Mouse (Mus musculus) ES-CJ7 (cell line): Measurements from ENCODE around the gene Mxi1.
A peak's percentile ranks its signal among the peaks of the same experiment; 100 is the strongest.

ENCODE experiments used
- DNase-seq: peaks from one replicate; pipeline ENCODE4 v3.0.0; 2011; ENCODE audit warnings: low read depth, low spot score

Mxi1 gene

DNA sequence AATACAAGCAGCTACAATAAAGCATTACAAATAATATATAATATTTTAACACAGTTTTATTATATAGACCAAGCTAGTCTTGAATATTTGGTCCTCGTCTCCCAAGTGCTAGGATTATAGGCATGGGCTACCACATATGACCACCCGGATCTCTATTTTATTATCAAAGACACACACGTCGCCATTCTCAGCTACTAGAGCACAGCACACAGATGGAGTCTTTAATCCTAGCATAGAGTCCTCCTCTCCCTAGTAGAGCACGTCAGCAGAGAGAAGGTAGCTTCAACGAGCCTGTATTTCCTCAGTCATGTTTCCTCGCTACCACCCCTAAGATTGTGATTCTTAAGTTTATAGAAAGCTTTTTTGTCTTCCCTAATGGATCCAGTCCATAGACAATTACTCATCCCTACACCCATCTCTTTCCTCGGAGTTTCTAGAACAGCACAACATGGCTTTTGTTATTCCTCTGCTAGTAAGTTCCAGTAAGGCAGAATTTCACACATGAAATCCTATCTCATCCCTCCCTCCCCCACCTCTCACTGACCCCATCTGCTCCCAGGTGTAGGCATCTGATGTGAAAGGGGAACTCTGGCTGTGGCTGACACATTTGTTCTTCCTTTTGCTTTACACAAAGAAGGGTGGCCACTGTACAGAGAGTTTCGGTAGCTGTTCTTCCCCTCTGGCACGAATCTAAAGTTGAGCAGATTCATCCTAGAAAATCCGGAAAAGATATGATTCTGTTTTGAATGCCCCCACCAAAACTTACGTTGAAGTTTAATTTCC, 87.3 kb downstream of the Mxi1 start:
- DNase-seq, result no peak

DNA sequence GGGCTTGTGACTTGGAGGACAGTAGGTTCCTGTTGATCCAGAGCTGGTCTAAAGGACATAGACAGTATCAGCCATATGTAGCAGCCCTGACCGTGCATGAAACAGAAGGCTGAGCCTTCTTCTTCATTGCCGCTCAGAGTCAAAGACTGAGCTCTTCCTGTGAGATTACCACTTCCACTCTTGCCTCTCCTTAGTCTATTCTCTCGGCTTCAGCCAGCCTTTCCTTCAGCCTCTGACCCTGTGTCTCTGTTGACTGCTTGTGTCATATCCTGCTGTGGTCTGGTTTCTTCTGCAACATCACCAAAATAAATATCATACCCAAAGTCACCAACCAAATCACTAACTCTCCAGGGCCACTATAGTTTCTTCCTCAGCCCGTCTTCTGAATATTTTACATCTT, 88.9 kb downstream of the Mxi1 start:
- no peak for DNase-seq

DNA sequence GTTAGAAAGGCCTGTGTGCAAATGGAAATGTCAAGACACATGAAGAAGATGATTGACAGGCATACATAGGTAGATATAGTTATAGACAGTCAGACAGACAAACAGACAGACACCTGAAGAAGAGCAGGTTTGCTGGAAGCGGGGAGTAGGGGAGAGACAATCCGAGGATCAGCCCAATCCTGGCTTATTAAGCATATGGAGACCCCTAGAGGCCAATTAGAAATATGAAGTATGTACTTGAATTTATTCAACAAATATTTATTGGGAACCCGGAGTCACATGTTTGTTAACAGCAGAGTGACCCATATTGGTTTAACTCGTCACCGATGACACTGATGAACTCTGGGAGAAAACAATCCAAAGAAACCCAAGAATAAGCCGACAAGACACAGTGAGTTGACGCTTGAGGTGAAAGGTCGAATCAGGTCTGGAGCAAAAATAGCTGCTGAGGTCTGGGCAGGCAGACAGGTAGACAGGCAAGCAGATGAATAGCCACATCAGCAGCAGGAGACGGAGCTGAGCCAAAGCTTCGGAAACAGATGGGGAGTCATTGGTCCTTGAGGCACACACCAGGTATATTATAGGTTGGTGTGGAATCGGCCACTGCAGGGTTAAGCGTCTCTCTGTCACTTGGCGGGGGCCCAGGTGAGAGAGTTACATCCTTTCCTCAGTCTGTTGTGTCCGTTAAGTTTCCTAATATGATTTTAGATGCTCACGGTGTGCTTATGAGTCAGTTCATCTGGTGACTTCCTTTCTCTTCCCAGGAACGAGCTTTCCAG, 90.2 kb downstream of the Mxi1 start:
- no peak for DNase-seq

DNA sequence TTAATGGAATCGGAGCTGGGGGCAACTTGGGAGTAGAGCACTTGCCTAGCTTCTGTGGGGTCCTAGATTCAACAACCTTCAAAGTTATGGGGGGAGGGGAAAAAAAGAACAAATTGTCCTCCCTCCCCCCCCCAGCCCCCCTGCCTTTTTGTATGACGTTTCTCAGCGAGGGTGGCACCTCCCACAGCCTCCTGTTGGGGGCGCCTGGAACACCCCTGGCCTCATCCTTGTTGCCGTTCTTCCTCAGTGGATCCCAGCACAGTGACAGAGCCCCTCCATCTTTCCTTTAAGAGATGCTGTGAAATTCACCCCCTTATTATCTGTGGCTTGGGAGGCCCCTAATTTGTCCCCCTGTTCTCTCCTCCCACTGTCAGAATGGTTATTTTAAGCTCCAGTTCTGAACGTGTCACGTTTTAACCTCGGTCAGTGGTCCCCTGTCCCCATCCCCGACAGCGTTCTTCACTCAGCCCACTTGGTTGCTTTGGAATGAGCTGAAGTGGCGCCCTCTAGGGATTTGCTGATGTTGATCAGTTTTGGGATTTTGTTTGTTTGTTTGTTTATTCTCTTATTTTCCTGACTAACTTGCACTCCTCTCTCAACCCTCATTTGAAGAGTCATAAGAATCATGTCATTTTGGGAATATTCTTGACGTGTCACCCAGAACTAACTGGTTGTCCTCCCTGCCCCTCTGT, 92.6 kb downstream of the Mxi1 start:
- DNase-seq, result peak; percentile 69

DNA sequence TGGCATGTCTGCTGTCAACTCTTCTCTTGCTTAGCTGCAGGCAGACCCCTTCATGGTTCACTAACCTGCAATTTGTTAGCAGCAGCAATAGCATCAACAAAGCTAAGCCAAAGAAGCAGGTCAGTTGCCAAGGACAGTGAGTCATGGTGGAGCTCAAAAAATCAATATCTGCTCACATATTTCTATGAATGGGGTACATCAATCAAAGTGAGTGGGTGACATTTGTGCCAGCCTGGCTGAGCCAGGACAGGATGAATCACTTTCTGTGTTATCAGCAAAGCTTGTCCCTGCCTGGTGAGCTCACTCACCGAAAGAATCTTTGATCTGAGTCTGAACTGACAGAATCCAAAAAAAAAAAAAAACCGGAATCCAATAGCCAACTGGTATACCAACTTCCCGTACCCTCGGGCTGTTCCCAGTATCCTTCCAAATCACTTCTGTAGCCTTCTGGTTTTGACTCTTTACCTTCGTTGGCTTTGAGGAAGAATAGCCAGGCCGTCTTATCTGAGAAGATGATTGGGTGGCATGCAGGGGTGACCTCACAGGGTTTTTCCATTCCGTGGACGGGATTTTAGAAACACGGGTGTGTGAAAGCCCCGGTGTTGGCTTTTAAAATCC, 94.0 kb downstream of the Mxi1 start:
- no peak for DNase-seq

DNA sequence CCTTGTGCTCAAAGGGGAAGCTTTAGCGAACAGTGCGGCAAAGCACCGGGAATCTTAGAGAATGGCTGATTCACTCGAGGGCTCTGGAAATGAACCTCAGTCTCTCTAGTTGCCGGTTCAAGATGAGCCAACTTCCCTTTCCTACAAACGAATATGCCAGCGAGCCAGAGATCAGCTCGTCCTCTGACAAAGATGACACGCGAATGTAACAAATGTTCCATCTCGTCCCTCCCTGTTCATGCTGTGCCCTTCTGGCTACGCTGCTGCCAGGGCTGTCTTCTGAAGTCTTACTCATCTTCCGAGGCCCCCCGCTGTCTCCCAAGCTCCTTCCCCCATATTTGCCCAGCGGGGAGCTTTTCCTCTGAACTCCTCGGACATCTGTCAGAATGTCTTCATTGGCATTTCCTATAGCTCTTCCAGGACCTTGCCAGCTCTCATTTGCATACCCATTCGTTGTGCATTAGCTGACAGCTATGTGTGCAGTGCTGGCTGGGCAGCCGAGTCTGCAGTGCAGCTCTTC, 94.6 kb downstream of the Mxi1 start:
- DNase-seq, result peak; percentile 67

DNA sequence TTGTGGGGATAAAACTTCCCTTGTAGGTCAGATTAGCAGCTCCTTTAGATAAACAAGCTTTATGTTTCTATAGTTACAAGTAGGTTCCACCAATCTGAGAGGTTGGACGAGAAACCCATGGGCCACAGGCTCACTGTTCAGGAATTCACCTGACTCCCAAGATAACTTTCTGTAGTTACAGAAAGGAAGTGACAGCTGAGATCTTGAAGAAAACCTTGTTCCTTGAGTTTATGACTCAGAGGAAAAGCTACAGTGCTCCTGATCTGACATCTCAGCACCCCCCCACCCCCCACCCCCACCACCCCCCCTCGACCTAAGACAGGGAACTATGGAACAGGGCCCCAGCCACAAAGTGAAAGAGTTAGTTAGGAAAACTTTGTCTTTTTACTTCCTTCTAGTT, 95.5 kb downstream of the Mxi1 start:
- DNase-seq, result no peak

DNA sequence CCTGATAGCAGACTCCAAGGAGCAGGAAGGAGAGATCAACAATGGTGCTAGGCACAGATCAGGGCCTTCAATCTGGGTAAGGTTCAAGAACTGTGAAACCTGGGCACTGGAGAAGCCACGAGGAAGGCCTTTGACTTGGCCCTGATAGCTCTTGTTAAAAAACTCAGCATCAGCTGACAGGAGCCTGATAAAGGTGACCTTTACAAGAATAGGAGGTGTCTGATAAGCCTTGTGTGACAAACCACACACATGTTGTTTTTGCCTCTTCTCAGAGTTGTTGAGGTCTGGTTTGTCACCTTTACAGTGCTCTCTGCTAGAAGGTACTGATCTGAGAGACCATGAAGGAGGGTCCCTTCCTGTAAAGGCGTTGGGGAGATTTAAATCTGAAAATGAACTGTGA, 97.0 kb downstream of the Mxi1 start:
- DNase-seq, result no peak

DNA sequence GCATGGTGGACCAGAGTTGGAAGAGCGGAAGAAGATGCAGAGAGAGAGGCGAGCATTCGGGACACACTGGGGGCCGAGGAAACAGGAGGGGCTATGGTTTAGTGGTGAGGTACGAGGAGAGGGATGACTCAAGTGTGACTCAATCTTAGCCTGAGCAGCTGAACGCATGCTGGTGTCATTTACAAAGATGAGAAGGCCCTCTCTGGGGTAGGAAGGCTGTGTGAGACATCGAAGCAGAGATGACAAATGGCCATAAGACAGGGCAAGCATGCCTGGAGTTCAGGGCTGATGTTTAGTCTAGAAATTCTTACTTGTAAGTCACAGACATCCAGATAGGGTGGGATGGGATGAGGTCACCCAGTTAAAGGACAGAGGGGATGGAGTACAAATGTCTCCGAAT, 98.1 kb downstream of the Mxi1 start:
- no peak for DNase-seq

DNA sequence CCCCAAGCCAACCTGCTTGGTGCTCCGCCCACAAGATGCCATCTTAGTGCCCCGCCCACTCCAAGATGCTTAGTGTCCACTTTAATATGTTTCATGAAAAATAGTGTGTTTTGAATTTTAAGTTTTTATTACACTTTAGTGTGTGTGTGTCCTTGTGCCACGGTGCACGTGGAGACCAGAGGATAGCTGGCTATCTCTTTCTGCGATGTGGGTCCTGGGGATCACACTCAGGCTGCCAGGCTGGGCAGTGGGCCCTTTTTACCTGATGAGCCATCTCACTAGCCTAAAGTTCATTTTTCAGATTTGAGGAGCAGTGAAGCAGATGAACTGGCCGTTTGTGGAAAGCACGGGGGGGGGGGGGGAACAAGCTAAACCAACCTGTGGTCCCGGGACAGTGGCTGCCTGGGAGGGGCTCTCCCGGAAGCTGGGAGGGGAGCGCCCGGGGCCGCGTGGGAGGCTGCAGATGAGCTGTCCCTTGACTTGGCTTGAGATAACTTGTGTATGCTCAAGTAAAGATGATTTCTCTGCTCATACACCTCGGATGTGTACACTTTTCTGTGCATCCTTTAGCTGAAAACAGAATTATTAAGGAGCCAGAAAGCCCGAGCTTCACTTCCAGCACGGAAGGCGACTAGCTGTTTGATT, 99.5 kb downstream of the Mxi1 start:
- DNase-seq, result no peak

DNA sequence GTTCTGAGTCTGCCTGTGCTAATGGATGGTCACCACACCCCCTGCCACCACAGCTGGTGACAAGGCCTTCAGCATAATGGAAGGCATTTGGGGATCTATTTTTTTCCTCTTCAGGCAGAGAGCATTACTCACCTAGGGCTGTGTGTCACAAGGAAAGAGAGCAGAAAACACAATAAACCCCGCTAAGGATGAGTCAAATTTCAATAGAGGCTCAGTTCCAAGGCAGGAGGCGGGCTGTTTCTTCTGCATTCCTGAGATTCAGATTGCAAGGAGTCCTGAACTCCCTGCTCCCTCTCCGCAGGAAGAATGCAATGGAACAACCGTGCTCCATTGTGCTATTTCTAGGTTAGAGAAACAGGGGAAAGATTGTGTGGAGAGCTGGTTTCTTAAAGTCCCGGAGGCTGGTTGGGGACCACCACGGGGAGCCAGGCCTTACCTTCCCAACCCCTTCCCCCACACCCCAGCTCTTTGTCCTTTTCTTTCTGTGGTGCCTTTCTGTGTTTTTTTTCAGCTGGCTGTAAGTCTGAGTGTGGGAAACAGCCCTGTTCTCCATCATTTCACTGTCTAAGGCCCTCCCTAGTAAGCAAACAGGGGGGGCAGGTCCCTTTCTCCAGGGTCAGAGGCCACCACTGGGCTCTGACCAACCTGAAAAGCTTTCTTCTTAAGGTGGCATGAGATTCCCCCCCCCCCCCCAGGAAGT, 102.0 kb downstream of the Mxi1 start:
- DNase-seq, result no peak

DNA sequence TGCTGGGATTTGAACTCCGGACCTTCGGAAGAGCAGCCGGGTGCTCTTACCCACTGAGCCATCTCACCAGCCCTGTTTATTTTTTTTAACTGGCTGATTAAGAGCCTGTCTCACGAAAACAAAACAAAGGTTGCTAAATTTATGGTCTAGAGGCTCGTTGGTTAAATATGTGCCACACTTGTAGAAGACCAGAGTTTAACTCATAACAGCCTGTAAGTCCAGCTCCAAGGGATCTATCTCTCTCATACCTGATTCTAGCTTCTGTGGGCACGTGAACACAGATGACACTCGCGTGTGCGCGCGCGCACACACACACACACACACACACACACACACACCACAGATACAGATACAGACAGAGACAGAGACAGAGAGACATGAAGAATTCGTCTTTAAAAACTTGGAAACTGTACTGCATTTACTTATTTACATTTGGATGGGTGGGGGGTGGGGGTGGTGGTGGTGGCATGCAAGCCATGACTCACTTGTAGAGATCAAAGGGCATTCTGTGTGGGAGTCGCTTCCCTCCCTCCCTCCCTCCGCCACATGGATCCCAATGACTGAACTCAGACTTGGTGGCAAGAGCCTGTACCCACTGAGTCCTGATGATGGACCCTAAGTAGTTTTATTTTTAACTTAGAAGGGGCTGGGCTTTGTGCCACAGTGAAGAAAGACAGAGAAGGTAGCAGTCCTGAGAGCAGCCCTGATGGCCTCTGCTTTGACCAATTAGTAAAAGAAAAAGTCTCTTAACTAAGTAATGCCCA, 103.5 kb downstream of the Mxi1 start:
- no peak for DNase-seq

DNA sequence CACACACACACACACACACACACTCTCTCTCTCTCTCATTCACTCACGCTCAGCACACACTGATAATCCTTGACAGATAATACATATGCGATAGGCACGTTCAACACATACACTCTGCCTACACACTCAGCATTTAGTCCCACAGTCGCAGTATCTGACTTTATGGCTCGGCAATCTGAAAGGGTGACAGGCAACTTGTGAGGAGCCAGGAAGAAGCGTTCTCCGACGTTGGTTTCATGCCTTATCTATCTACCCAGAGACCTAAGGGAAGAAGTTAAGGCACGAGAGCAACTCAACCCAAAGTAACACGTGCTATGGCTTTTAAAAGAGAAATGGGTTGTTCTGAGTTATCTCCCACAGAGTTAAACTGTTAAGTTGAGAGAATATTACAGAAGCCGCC, 104.3 kb downstream of the Mxi1 start:
- DNase-seq, result no peak

DNA sequence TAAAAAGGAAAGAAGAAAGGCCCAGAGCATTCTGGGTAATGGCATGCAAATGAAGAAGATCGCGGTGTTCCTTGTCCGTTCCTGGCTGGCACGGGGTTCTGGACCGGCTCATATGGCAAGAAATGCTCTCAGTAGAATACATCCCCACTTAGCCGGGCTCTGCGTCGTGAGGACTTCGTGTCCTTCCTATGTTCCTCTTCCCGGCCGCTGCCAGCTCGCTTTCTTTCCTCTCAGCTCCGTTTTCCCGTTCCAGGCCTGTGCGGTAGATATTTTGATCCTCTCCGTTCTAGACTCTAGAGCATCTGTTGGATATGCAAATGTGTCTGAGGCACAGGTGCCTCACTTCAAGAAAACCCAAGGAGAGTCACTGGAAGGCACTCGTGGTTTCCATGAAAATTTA, 104.9 kb downstream of the Mxi1 start:
- DNase-seq, result no peak

DNA sequence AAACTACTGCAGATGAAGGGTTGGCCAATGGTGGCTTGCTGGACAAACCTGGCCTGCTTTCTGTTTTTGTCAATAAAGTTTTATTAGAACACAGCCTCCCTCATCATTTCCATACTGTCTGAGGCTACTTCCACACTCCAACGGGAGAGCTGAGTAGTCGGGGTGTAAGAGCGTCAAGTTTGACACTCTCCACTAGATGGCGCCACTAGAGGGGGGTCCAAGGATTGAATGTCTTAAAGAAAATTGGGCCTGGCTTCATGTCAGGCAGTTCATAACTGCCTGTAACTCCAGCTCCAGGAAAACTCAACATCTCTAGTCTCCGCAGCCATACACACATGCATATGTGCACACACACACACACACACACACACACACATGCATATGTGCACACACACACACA, 109.5 kb downstream of the Mxi1 start:
- peak; percentile 92 for DNase-seq

DNA sequence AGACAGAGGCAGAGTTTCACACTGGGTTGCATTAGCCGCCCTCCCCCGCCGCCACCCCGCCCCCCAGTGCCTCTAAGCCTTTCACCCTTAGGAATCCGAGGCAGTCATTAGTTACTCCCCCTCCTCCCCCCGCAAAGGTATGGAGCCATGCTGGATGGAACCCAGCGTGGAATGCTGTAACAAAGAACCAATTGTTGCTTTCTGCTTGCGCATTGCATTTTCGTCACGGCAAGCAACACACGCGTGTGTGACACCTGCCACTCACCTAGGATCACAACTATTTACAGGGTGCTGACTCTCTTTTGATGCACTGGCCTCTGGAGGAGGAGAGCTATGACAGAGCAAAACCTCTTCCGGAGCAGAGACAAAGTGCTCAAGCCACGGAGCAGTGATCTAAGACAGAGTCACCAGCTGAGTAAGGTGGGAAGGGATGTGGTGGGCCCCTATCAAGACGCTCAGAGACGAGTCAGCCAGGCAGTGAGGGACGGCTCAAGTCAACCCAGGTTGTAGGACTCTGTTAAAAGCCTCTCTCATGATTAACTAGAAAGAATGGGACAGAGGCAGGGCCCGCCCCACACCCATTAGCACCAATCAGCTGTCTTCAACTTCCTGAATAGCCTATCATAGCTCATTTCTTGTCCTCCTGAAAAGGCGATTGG, 110.7 kb downstream of the Mxi1 start:
- peak; percentile 95 for DNase-seq

DNA sequence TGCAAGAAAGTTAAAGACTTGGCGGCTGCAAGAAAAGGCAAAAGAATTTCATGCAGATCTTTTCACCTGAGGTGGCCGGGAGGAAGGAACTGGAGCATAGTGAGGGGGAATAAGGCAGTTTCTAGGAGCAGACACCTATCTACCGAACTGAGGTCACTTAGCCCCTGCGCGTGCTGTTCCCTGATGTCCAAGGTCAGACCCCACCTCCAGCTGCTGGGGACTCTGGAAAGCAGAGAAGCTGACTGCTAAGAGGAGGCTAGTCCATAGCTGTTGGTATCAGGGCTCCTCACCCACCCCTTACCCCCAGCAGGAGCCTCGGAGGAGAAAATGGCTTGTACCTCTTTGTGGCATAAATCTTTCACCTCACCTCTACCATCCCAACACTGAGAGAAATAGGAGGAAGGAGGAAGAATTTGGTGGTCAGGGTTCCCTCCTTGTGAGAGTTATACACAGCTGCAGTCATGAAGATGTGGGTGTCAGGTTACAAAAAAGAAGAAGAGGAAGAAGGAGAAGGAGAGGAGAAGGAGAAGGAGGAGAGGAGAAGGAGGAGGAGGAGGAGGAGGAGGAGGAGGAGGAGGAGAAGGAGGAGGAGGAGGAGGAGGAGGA, 111.4 kb downstream of the Mxi1 start:
- DNase-seq, result peak; percentile 41

DNA sequence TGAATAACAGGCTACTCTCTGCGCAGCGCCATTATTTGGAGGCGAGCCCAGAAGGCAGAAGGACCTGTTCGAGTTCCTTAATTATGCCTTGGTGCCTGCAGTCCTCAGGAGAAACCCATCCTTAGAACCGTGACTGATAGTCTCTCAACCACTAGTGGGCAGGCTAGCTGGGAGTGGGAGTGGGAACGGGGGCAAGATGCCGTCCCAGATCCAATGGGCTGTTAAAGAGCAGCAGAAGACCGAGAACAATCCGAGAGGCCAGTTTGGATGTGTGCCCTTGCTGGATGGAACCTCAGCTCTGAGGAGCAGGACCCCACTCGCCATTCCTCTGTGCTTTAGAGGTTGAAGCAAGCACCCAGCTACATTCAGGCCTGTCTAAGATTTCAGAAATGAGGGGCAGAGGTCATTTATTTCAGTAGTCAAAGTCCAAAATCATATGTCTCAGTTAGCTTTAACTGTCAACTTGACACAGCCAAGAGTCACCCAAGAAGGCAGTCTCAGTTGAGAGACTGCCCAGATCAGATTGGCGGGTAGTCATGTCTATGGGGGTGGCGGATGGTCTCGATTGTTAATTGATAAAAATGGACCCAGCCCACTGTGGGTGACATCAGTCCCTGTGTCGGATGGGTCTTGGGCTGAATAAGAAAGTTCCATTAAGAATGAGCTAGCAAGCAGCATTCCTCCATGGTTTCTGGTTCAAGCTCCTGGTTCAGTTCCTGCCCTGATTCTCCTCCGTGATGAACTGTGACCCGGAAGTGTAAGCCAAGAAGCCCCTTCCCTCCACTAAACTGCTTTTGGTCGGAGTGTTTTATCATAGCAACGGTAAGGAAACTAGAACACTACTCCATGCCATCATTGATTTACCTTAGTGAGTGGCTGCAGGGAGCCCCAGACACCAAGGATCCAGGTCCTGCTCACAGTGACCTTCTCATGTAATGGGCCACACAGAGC, 112.3 kb downstream of the Mxi1 start:
- DNase-seq, result peak; percentile 57
